Mouse (Mus musculus): ENCODE measurements around the gene Arrb1. TPM values are rescaled to one million over a fixed set of nuclear protein-coding genes. Genes with fewer than 3 reads are reported as not detected.

Arrb1 gene
- total RNA-seq (2014; rRNA removed) (6.5 and 9.5 TPM in 2 replicates), polyA plus RNA-seq (2012; rRNA removed) (5.3 and 6.2 TPM in 2 replicates)

DNA sequence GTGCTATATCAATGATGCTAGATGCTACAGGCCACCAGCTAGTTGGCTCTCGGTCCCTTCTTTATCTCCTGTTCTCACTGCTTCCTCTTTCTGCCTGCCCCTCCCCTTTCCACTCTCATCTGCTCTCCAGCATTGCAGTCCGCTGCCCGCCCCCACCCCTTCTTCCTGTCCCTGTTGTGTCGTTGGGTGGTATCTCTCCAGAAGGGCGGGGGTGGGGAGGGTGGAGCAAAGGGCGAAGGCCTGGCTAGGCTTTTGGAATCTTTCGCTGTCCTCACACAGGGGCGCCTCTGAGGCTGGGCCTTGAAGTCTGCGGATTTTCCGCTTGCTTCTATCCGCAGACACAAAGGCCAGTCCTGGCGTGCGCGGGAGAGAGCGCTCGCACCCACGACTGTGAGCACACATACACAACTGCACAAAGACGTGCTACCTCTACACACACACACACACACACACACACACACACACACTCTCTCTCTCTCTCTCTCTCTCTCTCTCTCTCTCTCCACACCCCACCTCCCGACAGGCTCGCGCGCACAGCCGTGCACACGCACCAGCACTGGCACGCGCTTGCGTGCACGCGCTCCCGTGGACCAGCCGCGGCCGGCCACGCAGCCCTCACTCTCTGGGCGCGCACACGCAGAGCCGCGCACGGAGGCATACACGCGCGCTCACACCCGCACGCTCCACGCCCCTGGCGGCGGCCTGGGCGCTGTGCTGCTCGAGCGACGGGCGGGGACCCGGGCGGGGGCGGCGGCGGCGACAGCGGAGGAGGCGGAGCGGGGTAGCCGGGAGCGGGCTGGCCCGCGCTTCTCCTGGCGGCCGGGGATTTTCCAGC, at the start of gene Arrb1:
TSS of gene Arrb1 (plus strand) at position 566 of the 835 bp plus-strand sequence.
- no peaks in the 10 kb centered on the region; the same call in 1 of the 2 replicates for H3K4me1 ChIP-seq (ENCODE audit: control insufficient read depth, insufficient read depth, low read length)
- H3K27ac ChIP-seq (replicated peaks; ENCODE audit: insufficient read depth, low read depth, low read length) = peak within 1 kb of the TSS; percentile 60
- no peaks in the 10 kb centered on the region for H3K36me3 ChIP-seq (ENCODE audit: control insufficient read depth, insufficient read depth, low read length)
- H3K9ac ChIP-seq (ENCODE audit: low read depth, low read length) = peak within 1 kb of the TSS; percentile 92
- no peaks in the 10 kb centered on the region for H3K79me2 ChIP-seq (ENCODE audit: control insufficient read depth, insufficient read depth, low read length)
- DNase-seq (ENCODE audit: extremely low read depth, low read depth, low spot score) = peak; percentile 37
- peak within 1 kb of the TSS; percentile 77 for H3K4me3 ChIP-seq (ENCODE audit: insufficient read depth, low read depth, low read length)
- WGBS = 4% methylated on average over 68 of the region's 68 CpGs
- H3K27me3 ChIP-seq (ENCODE audit: control insufficient read depth, insufficient read depth, low read length) = no peaks in the 10 kb centered on the region
- TF ChIP-seq POLR2A (IDR thresholded peaks at IDR 0.05; ENCODE audit: extremely low read depth, insufficient read depth, low read length) (no peak), CTCF (IDR thresholded peaks at IDR 0.05; ENCODE audit: low read depth, low read length) (peak; percentile 45)

DNA sequence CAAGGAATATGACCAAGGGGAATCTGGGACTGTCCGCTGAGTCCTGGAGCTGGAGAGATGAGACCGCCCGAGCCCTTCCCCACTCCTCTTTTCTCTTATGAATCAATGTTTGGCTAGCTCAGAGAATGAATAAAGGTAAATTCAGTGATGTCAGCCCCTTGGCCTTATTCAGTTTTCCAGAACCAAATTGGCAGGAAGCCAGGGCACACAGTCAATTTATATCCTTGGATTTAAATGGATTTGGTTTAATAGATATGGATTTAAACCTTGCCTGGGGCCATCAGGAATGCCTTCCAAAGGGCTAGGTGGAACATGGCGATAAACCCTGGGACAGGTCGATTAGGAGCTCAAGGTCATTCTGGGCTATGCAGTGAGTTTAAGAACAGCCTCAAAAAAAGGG, 45.6 kb upstream of the Arrb1 start:
- no peak for TF ChIP-seq CTCF (IDR thresholded peaks at IDR 0.05; ENCODE audit: low read depth, low read length)
- TF ChIP-seq POLR2A (IDR thresholded peaks at IDR 0.05; ENCODE audit: extremely low read depth, insufficient read depth, low read length) = no peak
- H3K79me2 ChIP-seq (ENCODE audit: control insufficient read depth, insufficient read depth, low read length) = no peaks in the 10 kb centered on the region
- WGBS = 76% methylated on average over 5 of the region's 5 CpGs

DNA sequence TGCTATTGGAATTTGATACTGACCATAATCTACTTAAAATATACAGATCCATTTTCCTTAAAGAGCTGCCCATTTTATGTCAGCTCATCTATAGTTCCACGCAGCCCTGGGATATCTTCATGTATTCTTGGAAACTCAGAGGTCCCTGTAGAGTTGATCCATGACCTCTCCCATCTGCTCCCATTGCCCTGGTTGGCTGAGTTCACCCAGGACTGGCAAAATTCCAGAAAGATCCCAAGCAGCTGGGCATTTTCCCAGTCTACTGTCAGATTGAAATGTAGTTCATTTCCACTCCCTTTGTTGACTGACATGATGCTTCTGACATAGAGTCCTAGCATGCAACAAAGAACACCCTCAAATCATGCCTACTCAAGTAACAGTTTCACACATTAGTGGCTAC, 36.1 kb upstream of the Arrb1 start:
- 31% methylated on average over 1 of the region's 1 CpGs for WGBS
- no peak for DNase-seq (ENCODE audit: extremely low read depth, low read depth, low spot score)
- Histone ChIP-seq H3K36me3 (ENCODE audit: control insufficient read depth, insufficient read depth, low read length) (no peaks in the 10 kb centered on the region), H3K4me1 (ENCODE audit: control insufficient read depth, insufficient read depth, low read length) (no peaks in the 10 kb centered on the region), H3K9ac (ENCODE audit: low read depth, low read length) (no peak overlapping the region), H3K79me2 (ENCODE audit: control insufficient read depth, insufficient read depth, low read length) (no peaks in the 10 kb centered on the region), H3K27me3 (ENCODE audit: control insufficient read depth, insufficient read depth, low read length) (no peaks in the 10 kb centered on the region), H3K27ac (replicated peaks; ENCODE audit: insufficient read depth, low read depth, low read length) (no peak overlapping the region), H3K4me3 (ENCODE audit: insufficient read depth, low read depth, low read length) (no peak overlapping the region)
- TF ChIP-seq POLR2A (IDR thresholded peaks at IDR 0.05; ENCODE audit: extremely low read depth, insufficient read depth, low read length) = no peak

More for the DNA sequence above, 45.6 kb upstream of the Arrb1 start:
- no peak for DNase-seq (ENCODE audit: extremely low read depth, low read depth, low spot score)
- no peak overlapping the region for H3K9ac ChIP-seq (ENCODE audit: low read depth, low read length)
- no peaks in the 10 kb centered on the region for H3K4me1 ChIP-seq (ENCODE audit: control insufficient read depth, insufficient read depth, low read length)
- no peak overlapping the region for H3K27ac ChIP-seq (replicated peaks; ENCODE audit: insufficient read depth, low read depth, low read length)
- no peaks in the 10 kb centered on the region for H3K36me3 ChIP-seq (ENCODE audit: control insufficient read depth, insufficient read depth, low read length)
- no peak overlapping the region for H3K4me3 ChIP-seq (ENCODE audit: insufficient read depth, low read depth, low read length)
- no peaks in the 10 kb centered on the region for H3K27me3 ChIP-seq (ENCODE audit: control insufficient read depth, insufficient read depth, low read length)

GRCm38 (mm10) chr7:99500201-99500600, 35.1 kb upstream of the Arrb1 start:
- Histone ChIP-seq H3K27ac (replicated peaks; ENCODE audit: insufficient read depth, low read depth, low read length) (no peak overlapping the region), H3K27me3 (ENCODE audit: control insufficient read depth, insufficient read depth, low read length) (no peaks in the 10 kb centered on the region), H3K4me1 (ENCODE audit: control insufficient read depth, insufficient read depth, low read length) (no peaks in the 10 kb centered on the region), H3K79me2 (ENCODE audit: control insufficient read depth, insufficient read depth, low read length) (no peaks in the 10 kb centered on the region), H3K9ac (ENCODE audit: low read depth, low read length) (no peak overlapping the region), H3K36me3 (ENCODE audit: control insufficient read depth, insufficient read depth, low read length) (no peaks in the 10 kb centered on the region), H3K4me3 (ENCODE audit: insufficient read depth, low read depth, low read length) (no peak overlapping the region)
- no peak for DNase-seq (ENCODE audit: extremely low read depth, low read depth, low spot score)
- WGBS = 5% methylated on average over 8 of the region's 8 CpGs
- TF ChIP-seq POLR2A (IDR thresholded peaks at IDR 0.05; ENCODE audit: extremely low read depth, insufficient read depth, low read length) (no peak), CTCF (IDR thresholded peaks at IDR 0.05; ENCODE audit: low read depth, low read length) (peak; percentile 96)

- TF ChIP-seq CTCF (IDR thresholded peaks at IDR 0.05; ENCODE audit: low read depth, low read length) (no peak), POLR2A (IDR thresholded peaks at IDR 0.05; ENCODE audit: extremely low read depth, insufficient read depth, low read length) (no peak)
- Histone ChIP-seq H3K27me3 (ENCODE audit: control insufficient read depth, insufficient read depth, low read length) (no peaks in the 10 kb centered on the region), H3K36me3 (ENCODE audit: control insufficient read depth, insufficient read depth, low read length) (no peaks in the 10 kb centered on the region), H3K79me2 (ENCODE audit: control insufficient read depth, insufficient read depth, low read length) (no peaks in the 10 kb centered on the region), H3K9ac (ENCODE audit: low read depth, low read length) (no peak overlapping the region), H3K27ac (replicated peaks; ENCODE audit: insufficient read depth, low read depth, low read length) (no peak overlapping the region), H3K4me3 (ENCODE audit: insufficient read depth, low read depth, low read length) (no peak overlapping the region), H3K4me1 (ENCODE audit: control insufficient read depth, insufficient read depth, low read length) (no peaks in the 10 kb centered on the region)
- DNase-seq (ENCODE audit: extremely low read depth, low read depth, low spot score) = no peak
- 60% methylated on average over 5 of the region's 5 CpGs for WGBS
Measured at GRCm38 (mm10) chr7:99500655-99501054, 34.6 kb upstream of the Arrb1 start.

- Histone ChIP-seq H3K4me3 (ENCODE audit: insufficient read depth, low read depth, low read length) (no peak overlapping the region), H3K79me2 (ENCODE audit: control insufficient read depth, insufficient read depth, low read length) (no peaks in the 10 kb centered on the region), H3K4me1 (ENCODE audit: control insufficient read depth, insufficient read depth, low read length) (no peaks in the 10 kb centered on the region), H3K9ac (ENCODE audit: low read depth, low read length) (no peak overlapping the region), H3K27me3 (ENCODE audit: control insufficient read depth, insufficient read depth, low read length) (no peaks in the 10 kb centered on the region), H3K36me3 (ENCODE audit: control insufficient read depth, insufficient read depth, low read length) (no peaks in the 10 kb centered on the region), H3K27ac (replicated peaks; ENCODE audit: insufficient read depth, low read depth, low read length) (no peak overlapping the region)
- no peak for TF ChIP-seq POLR2A (IDR thresholded peaks at IDR 0.05; ENCODE audit: extremely low read depth, insufficient read depth, low read length)
- no peak for TF ChIP-seq CTCF (IDR thresholded peaks at IDR 0.05; ENCODE audit: low read depth, low read length)
- WGBS = 73% methylated on average over 1 of the region's 1 CpGs
- no peak for DNase-seq (ENCODE audit: extremely low read depth, low read depth, low spot score)
Measured at GRCm38 (mm10) chr7:99501148-99501547, 34.1 kb upstream of the Arrb1 start.

Data from liver, adult 2 months (tissue).